Mouse (Mus musculus) MN1 (cell line): ENCODE measurements around the gene Prdx5.
A peak's percentile ranks its signal among the peaks of the same experiment; 100 is the strongest.

Experiments
- DNase-seq: peaks from one replicate; pipeline ENCODE4 v3.0.0-alpha.2; 2016; ENCODE audit warnings: low spot score

Prdx5 gene

DNA sequence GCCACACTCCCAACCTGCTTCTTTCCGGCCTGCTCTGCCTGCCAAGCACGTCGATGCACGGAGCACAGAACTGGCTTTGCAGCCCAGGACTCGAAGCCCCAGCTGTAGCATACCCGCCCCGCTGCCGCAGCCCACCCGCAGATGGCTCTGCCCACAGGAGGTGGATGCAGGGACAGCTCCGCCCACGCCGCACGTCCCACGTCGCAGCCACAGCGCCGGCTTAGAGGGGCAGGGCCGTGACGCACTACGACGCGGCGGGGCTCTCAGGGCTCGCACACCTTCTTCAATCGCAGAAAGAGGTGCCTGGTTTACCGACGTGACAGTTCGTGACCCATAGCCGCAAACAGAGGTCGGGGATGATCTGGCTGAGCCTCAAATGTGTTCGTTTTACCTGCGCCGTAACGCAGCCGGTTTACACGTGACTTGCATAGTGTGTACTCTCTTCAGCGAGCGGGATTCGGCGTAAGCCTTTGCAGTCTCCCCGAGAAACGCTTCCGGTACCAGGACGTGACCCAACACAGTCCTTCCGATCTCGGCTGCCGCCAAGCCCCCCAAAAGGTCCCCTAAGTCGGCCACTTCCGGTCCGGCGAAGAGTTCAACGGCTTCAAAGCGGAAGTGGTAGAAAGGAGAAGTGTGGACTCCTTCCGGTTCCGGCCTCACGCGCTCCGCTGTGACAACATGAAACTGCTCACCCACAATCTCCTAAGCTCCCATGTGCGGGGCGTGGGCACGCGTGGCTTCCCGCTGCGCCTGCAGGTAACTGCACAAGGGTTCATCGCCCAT lies at the start of gene Prdx5, which contains the start of gene Trmt112:
Gene Prdx5 (minus strand): TSS at position 600 of the 783 bp plus-strand sequence.
Gene Trmt112 (plus strand): TSS at position 192 of the 783 bp plus-strand sequence.
- DNase-seq = peak; percentile 86

DNA sequence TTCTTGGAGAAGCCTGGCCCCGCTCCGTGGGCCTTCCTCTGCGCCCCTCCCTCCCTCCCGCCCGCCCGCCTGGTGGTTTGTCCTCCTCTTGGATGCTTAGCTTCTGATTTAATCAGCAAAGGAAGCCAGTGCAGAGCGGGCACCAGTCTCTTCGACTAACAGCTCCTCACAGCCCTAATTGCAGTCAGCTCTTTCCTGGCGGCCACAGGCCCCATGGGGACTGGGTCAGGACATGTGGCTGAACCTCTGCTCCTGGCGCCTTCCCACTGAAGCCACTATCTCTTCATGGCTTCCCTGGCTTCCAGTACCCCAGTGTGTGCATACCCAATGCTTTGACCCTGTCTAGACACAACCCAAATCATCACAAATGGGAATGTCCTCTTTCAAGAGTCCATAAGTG lies 46.6 kb upstream of the Prdx5 start:
- peak; percentile 75 for DNase-seq

DNA sequence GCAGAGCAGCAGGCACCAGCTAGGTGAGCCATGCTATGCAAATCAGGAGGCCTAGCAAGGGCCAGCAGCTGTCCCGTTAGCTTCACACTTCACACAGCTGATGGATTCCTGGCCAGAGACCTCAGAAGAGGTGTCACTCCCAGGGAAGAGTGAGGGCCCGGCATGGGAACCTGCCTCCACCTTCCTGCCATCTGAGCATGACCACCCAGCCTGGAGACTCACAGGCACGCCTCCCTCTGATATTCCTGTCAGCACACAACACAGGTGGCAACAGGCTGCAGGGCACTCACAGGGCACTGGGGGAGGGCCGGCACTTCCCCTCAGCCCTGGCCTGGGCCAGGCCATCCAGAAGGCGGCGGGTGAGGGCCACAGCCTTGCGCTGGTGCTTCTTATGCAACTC lies 45.5 kb upstream of the Prdx5 start:
- DNase-seq = no peak

DNA sequence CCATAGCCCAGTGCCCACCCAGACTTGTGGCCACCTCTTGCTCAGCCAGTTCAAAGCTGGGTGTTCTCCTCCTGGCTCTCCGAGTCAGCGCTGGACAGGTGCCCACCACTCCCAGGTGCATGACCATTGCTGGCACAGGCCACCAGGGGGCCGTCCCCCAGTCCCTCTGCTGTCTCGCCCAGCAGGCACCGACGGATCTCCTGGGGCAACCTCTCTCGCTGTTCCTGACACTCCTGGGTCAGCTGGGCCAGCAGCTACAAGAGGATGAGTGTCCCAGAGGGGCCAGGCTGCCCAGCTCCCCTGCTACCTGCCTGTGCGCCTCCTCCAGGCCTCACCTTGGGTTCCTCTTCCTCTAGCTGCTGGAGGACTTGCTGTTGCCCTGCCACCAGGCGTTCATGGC lies 44.1 kb upstream of the Prdx5 start:
- peak; percentile 47 for DNase-seq

DNA sequence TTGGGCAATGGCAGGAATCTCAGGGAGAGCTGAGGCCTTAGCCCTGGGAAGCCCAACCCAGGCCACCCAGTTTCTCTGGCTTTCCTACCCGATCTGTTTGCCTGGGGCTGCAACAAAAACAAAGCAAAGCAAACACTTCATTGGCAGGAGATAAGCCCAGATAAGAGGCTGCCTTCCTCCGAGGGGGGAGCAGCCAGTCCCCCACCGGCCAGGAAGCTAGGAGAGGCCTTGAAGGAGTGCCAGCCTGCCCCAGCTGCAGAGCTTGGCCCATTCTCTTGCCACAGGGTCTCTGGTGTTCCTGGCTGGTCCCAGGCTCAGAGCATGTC lies 42.8 kb upstream of the Prdx5 start:
- no peak for DNase-seq

DNA sequence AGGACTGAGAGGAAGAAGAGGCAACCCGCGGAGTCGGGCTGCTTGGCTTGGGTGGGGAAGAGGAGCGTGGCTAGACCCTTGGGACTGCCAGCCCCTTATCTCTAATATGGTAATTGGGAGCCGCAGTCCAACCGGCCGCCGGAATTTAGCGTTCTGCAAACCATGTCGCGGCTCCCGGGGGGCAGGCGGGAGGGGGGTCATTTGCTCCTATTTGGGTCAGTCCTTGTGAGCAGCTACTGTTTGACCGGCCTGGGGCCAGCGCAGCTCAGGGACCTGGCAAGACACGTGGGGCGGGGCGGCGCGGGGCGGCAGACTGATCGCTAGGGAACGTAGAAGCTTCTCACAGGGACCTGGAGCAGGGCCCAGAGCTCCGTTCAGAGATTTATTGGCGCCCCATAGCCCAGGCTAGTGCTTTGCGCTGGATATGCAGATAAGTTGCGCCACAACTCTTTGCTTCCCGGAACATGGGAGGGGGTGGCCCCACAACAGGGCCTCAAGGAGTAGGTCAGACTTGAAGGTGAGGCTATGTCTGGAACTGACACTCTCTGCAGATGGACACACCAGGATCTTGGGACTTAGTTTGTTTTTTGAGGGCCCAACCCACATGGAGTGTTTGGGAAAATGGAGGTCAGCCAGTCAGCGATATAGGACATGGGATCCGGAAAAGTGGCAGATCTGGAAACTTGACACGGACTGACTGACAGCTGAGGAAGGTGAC lies 42.2 kb upstream of the Prdx5 start:
- peak; percentile 74 for DNase-seq

DNA sequence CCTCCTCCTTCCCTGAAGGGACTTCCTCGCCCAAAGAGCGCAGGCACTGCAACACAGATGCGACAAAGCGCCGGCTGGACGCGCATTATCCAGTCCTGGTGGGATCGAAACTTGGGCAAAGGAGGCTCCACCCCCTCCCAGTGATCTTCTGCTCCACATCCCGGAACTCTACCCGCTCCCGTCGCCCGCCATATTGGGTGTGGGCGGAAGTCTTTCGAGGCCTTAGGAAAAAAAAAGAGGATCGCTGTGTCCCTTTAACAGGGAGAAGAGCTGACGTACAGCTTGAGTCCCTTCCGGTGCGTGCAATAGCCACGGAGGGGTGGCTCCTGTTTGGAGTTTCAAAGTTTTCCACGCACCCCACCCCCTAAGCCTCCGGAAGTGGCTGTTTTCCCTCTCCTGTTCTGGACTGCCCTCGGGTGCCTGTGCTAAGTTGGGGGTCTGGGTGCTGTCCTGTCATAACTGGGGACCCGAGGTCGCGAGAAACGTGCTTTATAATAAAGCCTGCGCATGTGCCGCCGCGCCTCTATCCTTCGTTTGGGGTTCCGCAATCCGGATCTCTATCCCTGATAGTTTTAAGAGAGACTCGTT lies 41.6 kb upstream of the Prdx5 start:
- DNase-seq = peak; percentile 92

DNA sequence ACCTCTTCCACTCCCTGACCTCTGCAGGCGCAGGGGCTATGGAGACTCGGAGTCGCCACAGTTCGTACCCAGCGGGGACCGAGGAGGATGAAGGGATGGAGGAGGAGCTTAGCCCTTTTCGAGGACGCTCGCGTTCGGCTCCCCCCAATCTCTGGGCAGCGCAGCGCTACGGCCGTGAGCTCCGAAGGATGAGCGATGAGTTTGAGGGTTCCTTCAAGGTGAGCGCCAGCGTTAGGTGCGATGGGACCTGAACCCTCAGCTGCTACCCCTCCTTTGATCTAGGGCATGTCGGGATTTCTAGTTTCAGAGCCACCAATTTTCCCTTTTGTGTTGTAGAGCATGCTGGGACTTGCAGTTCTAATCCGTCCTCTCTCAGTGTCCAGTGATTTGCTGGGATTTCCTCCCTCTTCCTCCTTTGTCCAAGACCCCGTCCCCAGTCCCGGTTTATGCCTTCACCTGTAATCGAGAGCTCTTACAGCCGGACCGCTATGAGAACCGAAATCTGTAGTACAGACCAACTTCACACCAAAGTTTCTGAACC lies 40.8 kb upstream of the Prdx5 start:
- DNase-seq = peak; percentile 25

DNA sequence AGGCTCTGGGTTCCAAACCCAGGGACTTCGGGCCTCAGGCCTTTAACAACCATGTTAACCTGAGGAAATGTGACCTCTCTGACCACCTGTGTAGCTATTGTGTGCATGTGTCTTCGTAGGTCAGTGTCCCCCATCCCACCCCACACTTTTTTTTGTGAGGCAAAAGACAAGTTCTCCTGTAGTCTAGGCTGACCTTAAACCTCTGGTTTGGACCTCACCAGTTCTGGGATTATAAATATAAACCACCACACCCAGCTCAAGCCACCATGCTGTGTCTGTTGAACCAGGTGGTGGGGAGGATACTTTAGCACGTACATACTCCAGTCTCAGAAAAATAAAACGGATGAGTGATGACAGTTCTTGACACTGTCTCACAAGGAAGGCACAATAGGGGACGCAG lies 40.0 kb upstream of the Prdx5 start:
- no peak for DNase-seq

DNA sequence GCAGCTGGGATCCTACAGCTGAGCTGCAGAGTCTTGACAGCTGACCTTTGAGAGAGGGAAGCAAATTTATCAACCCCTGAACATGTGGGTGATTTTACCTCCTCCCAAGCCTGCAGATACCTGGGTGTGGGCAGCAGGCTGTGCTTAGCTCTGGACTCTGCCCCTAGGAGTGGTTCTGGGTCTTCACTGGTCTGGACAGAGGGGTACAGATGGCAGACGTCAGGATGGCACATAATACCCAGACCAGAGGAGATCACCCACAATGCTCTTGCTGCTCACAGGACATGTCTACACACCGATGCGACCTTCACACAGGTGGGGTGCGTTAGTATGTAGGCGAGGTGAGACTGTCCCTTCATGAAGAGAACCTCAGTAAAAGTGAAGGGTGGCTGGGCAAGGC lies 39.6 kb upstream of the Prdx5 start:
- no peak for DNase-seq

DNA sequence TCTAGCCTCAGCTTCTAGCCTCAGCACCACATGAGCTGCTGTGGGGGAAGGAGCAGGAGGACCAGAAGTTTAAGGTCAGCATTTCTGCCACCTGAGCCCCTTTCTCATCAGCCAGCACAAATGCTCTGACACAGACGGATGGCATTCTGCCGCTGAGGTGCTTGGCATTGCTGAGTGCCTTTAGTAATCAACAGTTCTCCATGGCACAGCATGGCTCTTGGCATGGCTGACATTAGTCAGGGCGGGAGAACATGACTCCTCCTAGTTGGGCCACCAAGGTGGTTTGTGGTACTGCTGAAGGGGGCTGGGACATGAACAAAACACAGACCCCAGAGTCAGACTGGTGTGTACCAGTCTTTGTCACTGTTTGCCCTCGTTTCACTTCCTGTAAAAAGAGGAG lies 38.3 kb upstream of the Prdx5 start:
- DNase-seq = no peak

DNA sequence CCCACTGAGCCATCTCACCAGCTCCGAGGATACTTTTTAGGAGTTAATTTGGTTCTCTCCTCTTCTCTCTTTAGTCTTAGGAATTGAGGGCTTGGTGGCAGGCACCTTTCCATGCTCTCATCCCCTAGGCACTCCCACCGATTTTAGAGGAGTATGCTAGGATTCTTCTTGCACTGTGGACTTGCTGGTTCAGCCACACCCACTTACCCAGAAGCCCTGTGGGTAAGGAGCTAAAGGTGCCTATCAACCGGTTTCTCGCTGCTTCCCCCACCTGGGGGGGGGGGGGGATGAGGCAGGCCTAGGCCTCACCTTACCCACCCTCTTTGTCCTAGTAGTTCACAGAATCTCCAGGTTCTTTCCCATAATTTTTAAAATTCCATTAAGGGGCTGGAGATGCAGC lies 37.8 kb upstream of the Prdx5 start:
- no peak for DNase-seq

DNA sequence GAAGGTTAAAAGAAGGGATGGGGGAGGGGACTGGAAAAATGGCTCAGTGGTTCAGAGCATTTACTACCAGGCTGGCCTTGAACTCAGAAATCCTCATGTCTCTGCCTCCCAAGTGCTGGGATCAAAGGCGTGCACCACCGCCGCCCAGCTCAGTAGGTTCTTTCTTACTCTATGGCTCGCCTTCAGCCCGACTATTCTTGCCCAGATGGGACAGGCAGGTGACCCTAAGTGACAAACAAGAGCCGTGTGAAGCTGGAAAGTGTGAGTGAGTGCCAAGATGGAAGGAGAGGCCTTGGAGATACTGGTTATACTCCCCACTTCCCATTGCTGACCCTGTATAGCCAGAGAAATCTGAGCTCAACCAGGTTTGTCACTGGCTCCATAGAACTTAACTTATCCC lies 33.8 kb upstream of the Prdx5 start:
- no peak for DNase-seq

DNA sequence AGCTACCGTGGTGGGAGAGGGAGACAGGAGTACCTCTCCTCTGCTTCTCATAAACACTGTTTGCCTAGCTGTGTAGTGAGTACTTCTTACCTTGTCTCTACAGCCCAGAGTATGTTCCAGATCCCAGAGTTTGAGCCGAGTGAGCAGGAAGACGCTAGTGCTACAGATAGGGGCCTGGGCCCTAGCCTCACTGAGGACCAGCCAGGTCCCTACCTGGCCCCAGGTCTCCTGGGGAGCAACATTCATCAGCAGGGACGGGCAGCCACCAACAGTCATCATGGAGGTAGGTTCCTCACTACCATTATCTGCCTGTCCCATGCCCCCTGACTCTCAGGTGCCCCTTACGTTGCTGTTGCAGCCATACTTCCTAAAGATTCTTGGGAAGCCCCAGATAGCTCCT lies 32.9 kb upstream of the Prdx5 start:
- no peak for DNase-seq

DNA sequence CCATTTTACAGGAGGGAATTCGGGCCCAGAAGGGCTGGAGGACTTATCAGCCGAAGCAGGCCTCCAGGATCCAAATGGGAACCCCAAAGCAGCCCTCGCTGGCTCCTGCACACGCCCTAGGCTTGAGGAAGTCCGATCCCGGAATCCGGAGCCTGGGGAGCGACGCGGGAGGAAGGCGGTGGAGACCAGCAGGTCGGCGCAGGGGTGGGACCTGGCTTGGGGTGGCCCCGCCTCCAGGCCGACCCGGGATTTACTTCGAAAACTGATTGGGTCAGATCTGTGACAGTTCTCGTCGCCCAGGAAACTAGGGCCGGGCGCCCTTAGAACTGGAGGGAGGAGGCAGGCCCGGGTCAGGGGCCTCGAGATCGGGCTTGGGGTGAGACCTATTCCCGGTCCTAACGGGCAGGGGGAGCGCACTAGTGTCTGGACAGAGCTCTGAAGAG lies 32.4 kb upstream of the Prdx5 start, which contains the start of gene Gpr137:
Gene Gpr137 (minus strand): TSS at position 232 of the 443 bp plus-strand sequence.
- peak; percentile 89 for DNase-seq

DNA sequence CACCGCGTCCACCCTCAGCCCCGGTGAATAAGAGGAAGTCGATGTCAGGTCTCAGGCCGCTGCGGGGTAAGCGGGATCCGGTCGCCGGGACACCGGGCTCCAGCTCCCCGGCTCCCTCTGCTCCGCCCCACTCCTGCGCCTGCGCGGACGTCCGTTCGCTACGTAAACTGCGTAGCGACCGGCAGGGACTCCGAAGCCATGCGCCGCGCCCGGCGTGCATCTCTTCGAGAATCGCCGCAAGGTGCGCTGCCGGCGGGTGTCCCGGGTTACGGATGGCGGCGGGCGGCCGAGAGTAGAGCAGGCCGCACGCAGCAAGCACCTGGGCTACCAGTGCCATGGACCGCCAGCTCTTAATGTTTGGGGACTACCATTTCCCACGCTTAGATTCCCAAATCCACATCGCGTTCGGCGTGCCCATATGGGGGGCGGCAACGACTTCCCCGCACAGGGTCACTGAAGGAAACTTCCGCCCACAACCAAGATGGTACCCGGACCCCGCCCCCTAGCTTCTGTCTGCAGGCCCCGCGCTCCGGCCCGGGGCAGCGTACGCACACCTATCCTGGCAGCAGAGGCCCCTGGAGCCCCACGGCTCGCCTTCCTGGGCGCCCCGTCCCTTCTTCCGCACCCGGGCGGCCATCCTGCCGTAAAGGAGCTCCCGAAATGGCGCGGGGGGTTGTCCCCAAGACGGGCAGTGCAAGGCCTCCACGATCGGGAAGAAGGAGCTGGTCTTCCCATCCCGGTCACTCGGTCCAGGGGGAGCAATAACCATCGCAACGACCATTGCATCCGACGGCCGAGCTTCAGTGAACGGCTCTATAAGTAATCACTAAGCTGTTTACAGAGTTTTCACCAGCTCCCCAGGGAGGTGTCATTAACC lies 31.7 kb upstream of the Prdx5 start, which contains the start of gene Bad:
Gene Bad (plus strand): TSS at position 490 of the 877 bp plus-strand sequence.
- DNase-seq = peak; percentile 89

DNA sequence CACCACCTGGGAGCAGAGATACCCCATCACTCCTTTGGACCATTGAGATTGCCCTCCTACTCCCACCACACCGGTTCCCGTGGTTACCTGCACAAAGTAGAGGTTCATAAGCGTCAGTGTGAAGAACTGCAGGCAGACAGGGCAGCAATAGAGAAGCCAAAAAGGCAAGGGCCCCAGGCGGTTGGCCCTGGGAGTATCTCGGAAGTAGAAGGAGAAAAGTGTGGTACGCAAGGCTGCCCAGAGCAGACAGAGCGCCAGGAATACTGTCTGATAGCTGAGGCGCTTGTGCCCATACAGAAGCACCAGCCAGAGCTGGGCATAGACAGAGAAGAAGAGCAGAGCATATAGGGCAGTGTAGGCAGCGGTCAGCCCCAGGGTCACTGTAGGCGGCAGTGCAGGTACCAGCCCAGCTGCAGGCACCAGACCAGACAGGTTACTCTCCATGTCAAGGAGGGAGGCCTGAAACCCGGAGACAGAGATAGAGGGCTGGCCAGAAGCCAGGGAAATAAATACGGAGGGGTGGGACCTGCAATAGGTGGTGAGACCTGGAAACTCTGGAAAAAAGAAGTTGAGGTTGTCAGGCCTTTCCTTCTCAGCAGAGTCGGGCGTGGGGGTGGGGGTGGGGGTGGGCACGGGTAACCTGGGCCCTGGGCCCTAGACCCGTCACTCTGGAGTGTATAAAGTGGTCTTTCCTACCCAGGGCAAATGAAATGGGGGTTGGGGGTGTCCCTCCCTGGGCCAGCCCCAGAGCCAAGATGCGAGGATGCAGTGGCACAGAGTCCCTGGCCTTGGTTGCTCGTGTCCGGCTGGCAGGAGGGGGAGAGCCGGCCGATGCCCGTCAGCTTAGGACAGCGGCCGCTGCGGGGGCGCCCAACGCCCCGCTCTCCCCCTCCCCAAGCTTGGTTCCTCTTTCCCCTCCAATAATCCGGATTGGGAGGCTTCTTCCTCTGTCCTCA lies 30.8 kb upstream of the Prdx5 start:
- peak; percentile 31 for DNase-seq

DNA sequence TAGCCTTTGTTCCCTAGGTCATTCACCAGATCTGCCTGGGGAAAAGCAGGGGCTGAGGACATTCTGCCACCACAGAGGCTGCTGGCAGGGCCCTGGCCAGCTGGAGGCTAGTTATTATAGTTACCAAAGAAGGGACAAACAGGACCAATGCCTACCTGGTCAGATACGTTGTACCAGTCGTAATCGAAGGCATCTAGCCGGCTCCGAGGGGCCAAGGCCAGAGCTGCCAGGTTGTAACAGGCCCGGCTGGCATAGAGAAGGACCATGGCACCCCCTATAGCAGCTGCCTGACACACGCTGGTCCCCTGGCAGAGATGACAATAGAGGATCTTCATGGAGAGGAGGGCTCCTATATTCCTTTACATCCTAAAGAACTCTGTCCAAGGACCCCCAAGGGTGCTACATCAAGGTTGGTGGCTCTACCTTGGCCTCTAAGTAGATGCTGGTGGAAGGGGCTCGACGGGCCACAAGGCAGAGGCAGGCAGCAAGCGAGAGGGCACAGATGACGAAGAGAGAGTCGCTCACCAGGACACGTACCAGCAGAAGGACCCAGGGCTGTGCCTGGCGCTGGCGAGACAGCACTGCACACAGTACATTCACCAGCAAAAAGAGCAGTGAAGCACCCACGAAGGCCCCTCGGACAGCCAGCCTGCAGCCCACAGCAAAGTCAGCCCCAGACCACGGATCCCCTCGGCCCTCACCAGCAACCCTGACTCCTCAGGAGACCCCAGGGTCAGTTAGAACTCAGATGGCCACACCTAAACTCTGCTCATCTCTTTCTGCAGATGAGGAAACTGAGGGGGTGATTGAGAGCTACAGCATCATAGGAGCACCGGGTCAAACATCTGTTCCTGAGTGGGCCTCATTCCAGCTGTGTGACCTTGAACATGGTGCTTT lies 29.4 kb upstream of the Prdx5 start:
- no peak for DNase-seq
